Mouse (Mus musculus): ENCODE data around the gene Gmpr.

Gene Gmpr

GRCm38 (mm10) chr13:45498623-45499022 lies 8.6 kb upstream of the Gmpr start:
- in situ Hi-C loops (cut with MboI; ENCODE audit: low pct_unique_long_range_greater_than_20kb in 1 of 2, low sequenced_read_pairs in 2 of 2, unreplicated experiment in 1 of 2): no loop called here

DNA sequence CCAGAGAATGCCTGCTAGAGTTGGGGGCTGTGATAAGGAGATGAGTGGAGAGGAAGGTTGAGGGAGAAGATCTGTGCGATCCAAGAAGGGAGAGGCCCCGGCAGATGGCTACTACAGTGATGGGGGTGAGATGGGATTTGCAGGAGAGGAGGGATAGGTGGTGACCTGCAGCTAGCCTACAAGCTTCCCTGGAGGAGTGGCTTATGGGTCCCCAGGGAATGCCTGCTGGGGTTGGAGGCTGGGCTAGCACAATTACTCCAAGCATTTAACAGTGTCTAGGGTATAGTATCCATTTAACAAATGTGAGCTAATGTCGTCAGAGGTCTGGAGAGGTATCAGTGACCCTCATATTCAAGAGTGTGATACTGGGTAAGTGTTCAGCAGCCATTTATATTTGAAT lies 7.9 kb upstream of the Gmpr start:
- in situ Hi-C loops (cut with MboI; ENCODE audit: low pct_unique_long_range_greater_than_20kb in 1 of 2, low sequenced_read_pairs in 2 of 2, unreplicated experiment in 1 of 2): no loop called here

DNA sequence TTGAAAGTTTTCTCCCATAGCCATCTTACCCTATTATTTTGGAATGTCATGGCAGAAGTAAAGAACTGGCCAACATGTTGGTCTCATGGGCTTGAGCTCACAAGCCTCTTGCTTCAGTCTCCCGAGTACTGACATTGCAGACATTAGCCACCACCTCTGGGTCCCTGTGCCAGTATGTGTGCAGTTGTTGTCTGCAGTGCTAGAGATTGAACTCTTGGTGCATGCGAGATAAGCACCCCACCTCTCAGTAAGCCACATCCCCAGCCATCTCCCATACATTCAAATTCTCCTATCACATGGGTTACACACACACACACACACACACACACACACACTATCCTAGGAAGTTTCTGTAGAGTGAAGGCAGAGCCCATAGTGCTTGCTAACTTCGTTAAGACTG lies 7.3 kb upstream of the Gmpr start:
- in situ Hi-C loops (cut with MboI; ENCODE audit: low pct_unique_long_range_greater_than_20kb in 1 of 2, low sequenced_read_pairs in 2 of 2, unreplicated experiment in 1 of 2): no loop called here

DNA sequence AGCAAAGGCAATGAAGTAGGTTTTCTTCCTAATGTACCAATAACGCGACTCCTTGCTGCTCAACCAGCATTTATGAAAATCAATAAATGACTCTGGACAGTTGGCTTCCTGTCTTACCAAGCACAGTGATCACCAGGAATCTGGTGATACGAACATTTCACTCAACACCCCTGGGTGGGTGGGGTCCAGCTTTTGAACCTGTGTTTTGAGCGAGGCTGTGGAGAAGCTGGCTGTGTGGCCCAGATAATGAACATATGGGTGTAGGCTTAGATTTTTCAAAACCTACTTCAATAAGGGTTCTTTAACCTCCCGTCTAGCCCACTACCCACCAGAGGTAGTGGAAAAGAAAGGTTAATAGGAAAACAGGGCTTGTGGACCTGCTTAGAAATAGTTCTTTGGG lies 4.5 kb upstream of the Gmpr start:
- in situ Hi-C loops (cut with MboI; ENCODE audit: low pct_unique_long_range_greater_than_20kb in 1 of 2, low sequenced_read_pairs in 2 of 2, unreplicated experiment in 1 of 2): no loop called here

DNA sequence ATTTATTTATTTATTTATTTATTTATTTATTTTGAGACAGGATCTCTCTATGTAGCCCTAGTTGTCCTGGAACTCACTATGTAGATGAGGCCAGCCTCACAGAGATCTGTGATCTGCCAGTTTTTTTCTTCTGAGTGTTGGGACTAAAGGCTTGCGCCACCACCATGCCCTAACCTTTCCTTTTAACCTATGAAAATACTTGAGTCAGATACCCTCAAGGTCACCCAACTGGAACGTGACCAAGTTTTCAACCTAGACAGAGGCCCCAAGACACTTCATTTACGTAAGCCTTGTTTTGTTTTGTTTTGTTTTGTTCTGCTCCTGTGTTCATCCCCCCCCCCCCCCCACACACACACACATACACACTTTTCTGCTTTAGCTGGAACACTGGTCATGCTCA lies 1.7 kb upstream of the Gmpr start:
- in situ Hi-C loops (cut with MboI; ENCODE audit: low pct_unique_long_range_greater_than_20kb in 1 of 2, low sequenced_read_pairs in 2 of 2, unreplicated experiment in 1 of 2): no loop called here

- in situ Hi-C loops (cut with MboI; ENCODE audit: low pct_unique_long_range_greater_than_20kb in 1 of 2, low sequenced_read_pairs in 2 of 2, unreplicated experiment in 1 of 2): no loop called here
These were observed 1.3 kb downstream of the Gmpr start for GRCm38 (mm10) chr13:45508495-45508894.

DNA sequence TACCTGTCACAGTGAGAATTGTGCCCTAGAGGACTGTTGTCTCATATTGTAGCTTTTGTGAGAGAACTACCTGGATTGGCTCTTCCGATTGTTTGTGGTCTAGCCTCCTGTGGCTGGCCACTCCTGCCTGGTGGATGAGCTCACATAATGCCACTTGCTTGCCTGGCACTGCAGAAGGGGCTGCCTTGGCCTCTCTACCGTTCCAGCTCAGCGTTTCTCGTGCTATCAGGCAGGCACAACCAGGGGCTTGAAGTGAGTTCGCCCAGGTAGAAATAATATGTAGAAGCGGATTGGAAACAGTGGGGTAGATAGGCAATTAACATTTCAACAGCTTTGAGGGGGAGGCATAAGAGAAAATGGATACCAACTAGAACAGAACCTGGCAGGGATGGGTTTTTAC lies 2.1 kb downstream of the Gmpr start:
- in situ Hi-C loops (cut with MboI; ENCODE audit: low pct_unique_long_range_greater_than_20kb in 1 of 2, low sequenced_read_pairs in 2 of 2, unreplicated experiment in 1 of 2): no loop called here

GRCm38 (mm10) chr13:45511706-45512435 lies 4.6 kb downstream of the Gmpr start:
- in situ Hi-C loops (cut with MboI; ENCODE audit: low pct_unique_long_range_greater_than_20kb in 1 of 2, low sequenced_read_pairs in 2 of 2, unreplicated experiment in 1 of 2): no loop called here

GRCm38 (mm10) chr13:45512531-45512930 lies 5.3 kb downstream of the Gmpr start:
- in situ Hi-C loops (cut with MboI; ENCODE audit: low pct_unique_long_range_greater_than_20kb in 1 of 2, low sequenced_read_pairs in 2 of 2, unreplicated experiment in 1 of 2): no loop called here

DNA sequence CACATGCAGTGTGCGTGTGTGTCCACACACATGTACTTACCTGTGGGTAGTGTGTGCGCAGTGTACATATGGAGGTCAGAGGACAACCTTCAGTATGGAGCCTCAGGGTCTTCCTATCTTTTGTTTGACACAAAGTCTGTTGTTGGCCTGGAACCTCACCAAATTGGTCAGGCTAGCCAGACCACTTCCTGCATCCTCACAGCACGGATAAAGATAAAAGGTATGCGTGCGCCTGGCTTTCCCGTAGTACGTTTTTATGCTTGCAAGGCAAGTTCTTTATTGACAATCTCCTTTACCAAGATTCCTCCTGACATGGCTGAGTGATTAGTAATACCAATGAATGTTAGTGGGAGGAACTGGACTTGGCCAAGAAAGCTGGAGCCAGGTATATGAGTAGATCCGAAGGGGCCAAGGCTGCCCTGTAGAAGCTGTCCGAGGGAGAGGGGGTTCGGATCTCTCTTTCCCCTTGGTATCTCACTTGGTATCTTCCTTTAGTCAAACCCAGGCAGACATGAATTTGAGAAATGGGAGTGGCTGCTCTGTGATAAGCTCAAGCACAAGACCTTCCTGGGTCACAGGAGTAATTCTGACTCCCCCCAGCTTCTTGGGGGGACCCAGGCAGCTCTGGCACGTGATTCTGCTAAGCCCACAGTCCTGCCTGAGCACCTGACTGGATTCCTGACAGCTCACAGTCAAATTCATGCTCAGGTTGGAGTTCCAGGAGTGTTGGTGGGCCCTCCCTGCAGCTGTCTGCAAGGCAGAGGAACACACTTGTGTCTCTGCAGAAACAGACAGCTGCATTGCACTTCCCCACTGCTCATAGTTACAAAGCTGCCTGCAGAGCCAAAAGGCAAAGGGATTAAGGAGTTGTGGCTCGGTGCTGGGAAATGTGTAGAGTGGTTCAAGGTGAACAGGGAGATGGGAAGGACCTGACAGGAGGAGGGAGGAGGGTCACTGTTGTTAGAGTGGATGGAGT lies 6.1 kb downstream of the Gmpr start:
- in situ Hi-C loops (cut with MboI; ENCODE audit: low pct_unique_long_range_greater_than_20kb in 1 of 2, low sequenced_read_pairs in 2 of 2, unreplicated experiment in 1 of 2): no loop called here

DNA sequence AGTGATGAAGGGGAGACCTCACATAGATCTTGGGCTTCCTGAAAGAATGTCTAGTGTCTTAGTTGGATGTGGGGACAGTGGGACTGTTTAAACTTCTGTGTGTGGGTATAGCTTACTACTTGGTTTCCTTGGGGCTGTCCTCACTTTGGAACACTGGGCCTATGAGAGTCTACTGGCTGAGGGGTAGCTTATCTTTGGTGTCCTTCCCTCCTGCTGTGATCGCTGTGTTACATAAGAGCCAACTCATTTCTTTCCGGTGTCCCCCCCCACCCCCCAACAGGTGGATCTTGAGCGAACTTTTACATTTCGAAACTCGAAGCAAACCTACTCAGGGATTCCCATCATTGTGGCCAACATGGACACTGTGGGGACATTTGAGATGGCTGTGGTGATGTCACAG lies 6.9 kb downstream of the Gmpr start:
- in situ Hi-C loops (cut with MboI; ENCODE audit: low pct_unique_long_range_greater_than_20kb in 1 of 2, low sequenced_read_pairs in 2 of 2, unreplicated experiment in 1 of 2): no loop called here

DNA sequence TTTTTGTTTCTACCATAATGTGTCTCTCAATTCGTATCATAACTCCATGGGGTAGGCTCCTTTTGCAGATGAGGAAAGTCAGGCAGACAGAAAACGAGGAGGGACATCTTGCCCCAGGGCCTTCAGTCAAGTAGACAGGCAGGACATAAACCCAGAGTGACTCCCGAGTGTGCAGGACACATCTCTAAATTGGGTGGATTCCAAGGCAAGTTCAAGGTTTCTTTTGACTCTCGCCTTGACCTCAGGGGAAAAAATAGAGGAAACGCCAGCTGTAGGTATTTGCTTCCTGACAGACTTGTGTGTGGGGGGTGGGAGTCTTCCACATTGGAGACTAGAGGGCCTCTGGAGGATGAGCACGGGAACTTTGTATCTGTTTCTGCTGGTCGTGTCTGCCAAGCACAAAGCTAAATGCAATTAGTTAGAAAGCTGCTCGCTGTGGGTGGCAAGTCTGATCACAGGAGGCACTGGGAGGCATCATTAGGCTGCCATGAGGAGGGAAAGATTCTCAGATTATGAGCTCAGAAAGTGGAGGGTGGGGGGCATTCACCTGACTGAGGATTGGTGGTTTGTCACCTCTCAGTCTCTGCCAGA lies 7.7 kb downstream of the Gmpr start:
- in situ Hi-C loops (cut with MboI; ENCODE audit: low pct_unique_long_range_greater_than_20kb in 1 of 2, low sequenced_read_pairs in 2 of 2, unreplicated experiment in 1 of 2): no loop called here

GRCm38 (mm10) chr13:45516501-45517393 lies 9.5 kb downstream of the Gmpr start:
- in situ Hi-C loops (cut with MboI; ENCODE audit: low pct_unique_long_range_greater_than_20kb in 1 of 2, low sequenced_read_pairs in 2 of 2, unreplicated experiment in 1 of 2): no loop called here

DNA sequence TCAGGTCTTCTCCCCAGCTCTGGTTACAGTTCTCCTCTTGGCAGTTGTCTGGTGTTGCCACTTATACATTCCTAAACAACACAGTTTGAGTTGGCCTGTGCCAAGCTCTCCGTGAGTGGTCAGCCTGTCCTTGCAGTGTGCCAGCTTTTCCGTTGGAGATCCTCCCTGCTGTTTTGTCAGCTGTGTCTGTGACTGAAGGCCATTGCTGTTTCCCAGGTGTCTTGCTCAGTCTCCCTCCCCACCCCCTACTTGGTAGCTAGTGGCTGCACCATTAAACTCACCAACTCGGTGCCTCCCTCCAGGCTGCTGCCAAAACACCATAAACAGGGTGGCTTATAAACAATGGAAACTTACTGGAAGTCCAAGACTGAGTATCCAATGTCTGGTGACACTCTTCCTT lies 17.1 kb downstream of the Gmpr start:
- in situ Hi-C loops (cut with MboI; ENCODE audit: low pct_unique_long_range_greater_than_20kb in 1 of 2, low sequenced_read_pairs in 2 of 2, unreplicated experiment in 1 of 2): no loop called here

DNA sequence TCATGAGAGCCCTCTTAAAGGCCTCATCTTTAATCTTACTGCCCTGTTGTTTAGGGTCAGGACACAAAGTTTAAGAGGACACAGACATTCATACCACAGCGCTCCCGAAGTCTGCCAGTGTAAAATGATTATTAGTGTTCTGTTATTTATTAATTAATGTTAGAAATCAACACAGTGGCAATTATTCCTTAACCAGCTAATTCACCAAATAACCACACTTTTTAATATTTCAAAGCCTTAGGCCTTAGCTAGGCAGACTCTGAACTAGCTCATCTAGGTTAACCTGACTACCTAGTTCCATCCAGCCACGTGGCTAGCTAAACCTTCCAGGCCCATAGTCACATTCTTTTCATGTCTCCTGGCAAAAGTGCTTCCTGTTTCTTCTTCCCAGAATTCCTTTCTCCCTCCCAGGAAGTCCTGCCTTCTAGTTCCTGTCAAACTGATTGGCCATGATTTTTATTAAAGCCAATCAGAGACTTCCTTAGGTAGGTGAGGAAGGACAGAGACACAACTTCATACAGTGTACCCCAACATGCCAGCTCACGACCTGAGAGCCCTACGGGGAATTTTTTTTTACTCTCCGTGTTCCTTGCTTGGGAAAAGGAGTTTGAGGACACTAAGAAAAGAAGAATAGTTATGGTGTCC lies 17.7 kb downstream of the Gmpr start:
- in situ Hi-C loops (cut with MboI; ENCODE audit: low pct_unique_long_range_greater_than_20kb in 1 of 2, low sequenced_read_pairs in 2 of 2, unreplicated experiment in 1 of 2): no loop called here

GRCm38 (mm10) chr13:45526230-45526629 lies 19.0 kb downstream of the Gmpr start:
- in situ Hi-C loops (cut with MboI; ENCODE audit: low pct_unique_long_range_greater_than_20kb in 1 of 2, low sequenced_read_pairs in 2 of 2, unreplicated experiment in 1 of 2): no loop called here

- in situ Hi-C loops (cut with MboI; ENCODE audit: low pct_unique_long_range_greater_than_20kb in 1 of 2, low sequenced_read_pairs in 2 of 2, unreplicated experiment in 1 of 2): no loop called here
These were observed 20.2 kb downstream of the Gmpr start for GRCm38 (mm10) chr13:45527232-45527964.

All from mouse embryonic stem cell (cell line).